Mouse (Mus musculus): ENCODE measurements around the gene Traf5. TPM values are rescaled to one million over a fixed set of nuclear protein-coding genes. Genes with fewer than 3 reads are reported as not detected.

The Traf5 gene
- polyA plus RNA-seq, 1 experiment, result 10.1 TPM

GRCm38 (mm10) chr1:192061666-192062306 lies 30.6 kb downstream of the Traf5 start:
- 74% methylated on average over 4 of the region's 4 CpGs for WGBS

GRCm38 (mm10) chr1:192058911-192059310 lies 33.4 kb downstream of the Traf5 start:
- TF ChIP-seq POLR2A (IDR thresholded peaks at IDR 0.05; ENCODE audit: control insufficient read depth, extremely low read depth, insufficient read depth, low read length, poor library complexity), result no peak
- no peak for TF ChIP-seq CTCF (IDR thresholded peaks at IDR 0.05; ENCODE audit: borderline replicate concordance, control insufficient read depth, extremely low read depth, insufficient read depth, low read length, poor library complexity)
- Histone ChIP-seq H3K36me3 (ENCODE audit: control insufficient read depth, insufficient read depth, low read length) (no peaks in the 10 kb centered on the region), H3K27me3 (ENCODE audit: control insufficient read depth, insufficient read depth, low read length) (no peaks in the 10 kb centered on the region), H3K4me3 (ENCODE audit: control insufficient read depth, insufficient read depth, low read length) (no peak overlapping the region), H3K4me1 (replicated peaks; ENCODE audit: control insufficient read depth, insufficient read depth, low read length) (peaks cover 4% of the 10 kb centered on the region; the same call in 1 of the 2 replicates), H3K27ac (ENCODE audit: control insufficient read depth, insufficient read depth, low read length) (no peak overlapping the region)
- no peak for DNase-seq
- 97% methylated on average over 10 of the region's 10 CpGs for WGBS

More at GRCm38 (mm10) chr1:192061666-192062306, 30.6 kb downstream of the Traf5 start:
- H3K36me3 ChIP-seq (ENCODE audit: control insufficient read depth, insufficient read depth, low read length), result no peaks in the 10 kb centered on the region
- H3K27me3 ChIP-seq (ENCODE audit: control insufficient read depth, insufficient read depth, low read length), result no peaks in the 10 kb centered on the region
- no peaks in the 10 kb centered on the region for H3K4me1 ChIP-seq (replicated peaks; ENCODE audit: control insufficient read depth, insufficient read depth, low read length)
- DNase-seq, result no peak
- no peak overlapping the region for H3K27ac ChIP-seq (ENCODE audit: control insufficient read depth, insufficient read depth, low read length)
- TF ChIP-seq CTCF (IDR thresholded peaks at IDR 0.05; ENCODE audit: borderline replicate concordance, control insufficient read depth, extremely low read depth, insufficient read depth, low read length, poor library complexity), result no peak
- TF ChIP-seq POLR2A (IDR thresholded peaks at IDR 0.05; ENCODE audit: control insufficient read depth, extremely low read depth, insufficient read depth, low read length, poor library complexity), result no peak
- no peak overlapping the region for H3K4me3 ChIP-seq (ENCODE audit: control insufficient read depth, insufficient read depth, low read length)

GRCm38 (mm10) chr1:192053726-192054125 lies 38.6 kb downstream of the Traf5 start:
- WGBS, result 93% methylated on average over 3 of the region's 3 CpGs
- Histone ChIP-seq H3K4me3 (ENCODE audit: control insufficient read depth, insufficient read depth, low read length) (no peak overlapping the region), H3K27me3 (ENCODE audit: control insufficient read depth, insufficient read depth, low read length) (no peaks in the 10 kb centered on the region), H3K27ac (ENCODE audit: control insufficient read depth, insufficient read depth, low read length) (no peak overlapping the region), H3K4me1 (replicated peaks; ENCODE audit: control insufficient read depth, insufficient read depth, low read length) (peaks cover 4% of the 10 kb centered on the region; the same call in 1 of the 2 replicates), H3K36me3 (ENCODE audit: control insufficient read depth, insufficient read depth, low read length) (no peaks in the 10 kb centered on the region)
- no peak for DNase-seq
- no peak for TF ChIP-seq POLR2A (IDR thresholded peaks at IDR 0.05; ENCODE audit: control insufficient read depth, extremely low read depth, insufficient read depth, low read length, poor library complexity)
- TF ChIP-seq CTCF (IDR thresholded peaks at IDR 0.05; ENCODE audit: borderline replicate concordance, control insufficient read depth, extremely low read depth, insufficient read depth, low read length, poor library complexity), result no peak

- peaks cover 4% of the 10 kb centered on the region; the same call in 1 of the 2 replicates for H3K4me1 ChIP-seq (replicated peaks; ENCODE audit: control insufficient read depth, insufficient read depth, low read length)
- no peak for DNase-seq
- no peaks in the 10 kb centered on the region for H3K27me3 ChIP-seq (ENCODE audit: control insufficient read depth, insufficient read depth, low read length)
- no peak overlapping the region for H3K27ac ChIP-seq (ENCODE audit: control insufficient read depth, insufficient read depth, low read length)
- no peak for TF ChIP-seq CTCF (IDR thresholded peaks at IDR 0.05; ENCODE audit: borderline replicate concordance, control insufficient read depth, extremely low read depth, insufficient read depth, low read length, poor library complexity)
- no peak for TF ChIP-seq POLR2A (IDR thresholded peaks at IDR 0.05; ENCODE audit: control insufficient read depth, extremely low read depth, insufficient read depth, low read length, poor library complexity)
- H3K4me3 ChIP-seq (ENCODE audit: control insufficient read depth, insufficient read depth, low read length), result no peak overlapping the region
- 92% methylated on average over 5 of the region's 5 CpGs for WGBS
- no peaks in the 10 kb centered on the region for H3K36me3 ChIP-seq (ENCODE audit: control insufficient read depth, insufficient read depth, low read length)
These were observed 39.4 kb downstream of the Traf5 start for GRCm38 (mm10) chr1:192052986-192053385.

GRCm38 (mm10) chr1:192052461-192052860 lies 39.9 kb downstream of the Traf5 start:
- Histone ChIP-seq H3K4me3 (ENCODE audit: control insufficient read depth, insufficient read depth, low read length) (no peak overlapping the region), H3K27me3 (ENCODE audit: control insufficient read depth, insufficient read depth, low read length) (no peaks in the 10 kb centered on the region), H3K4me1 (replicated peaks; ENCODE audit: control insufficient read depth, insufficient read depth, low read length) (peaks cover 4% of the 10 kb centered on the region; the same call in 1 of the 2 replicates), H3K27ac (ENCODE audit: control insufficient read depth, insufficient read depth, low read length) (no peak overlapping the region), H3K36me3 (ENCODE audit: control insufficient read depth, insufficient read depth, low read length) (no peaks in the 10 kb centered on the region)
- TF ChIP-seq CTCF (IDR thresholded peaks at IDR 0.05; ENCODE audit: borderline replicate concordance, control insufficient read depth, extremely low read depth, insufficient read depth, low read length, poor library complexity) (no peak), POLR2A (IDR thresholded peaks at IDR 0.05; ENCODE audit: control insufficient read depth, extremely low read depth, insufficient read depth, low read length, poor library complexity) (no peak)
- DNase-seq, result no peak
- WGBS, result 96% methylated on average over 8 of the region's 8 CpGs

GRCm38 (mm10) chr1:191999022-191999421 lies 93.3 kb downstream of the Traf5 start:
- Histone ChIP-seq H3K36me3 (ENCODE audit: control insufficient read depth, insufficient read depth, low read length) (no peaks in the 10 kb centered on the region), H3K27ac (ENCODE audit: control insufficient read depth, insufficient read depth, low read length) (no peak overlapping the region), H3K4me3 (ENCODE audit: control insufficient read depth, insufficient read depth, low read length) (no peak overlapping the region), H3K27me3 (ENCODE audit: control insufficient read depth, insufficient read depth, low read length) (no peaks in the 10 kb centered on the region), H3K4me1 (replicated peaks; ENCODE audit: control insufficient read depth, insufficient read depth, low read length) (no peaks in the 10 kb centered on the region)
- no peak for TF ChIP-seq POLR2A (IDR thresholded peaks at IDR 0.05; ENCODE audit: control insufficient read depth, extremely low read depth, insufficient read depth, low read length, poor library complexity)
- TF ChIP-seq CTCF (IDR thresholded peaks at IDR 0.05; ENCODE audit: borderline replicate concordance, control insufficient read depth, extremely low read depth, insufficient read depth, low read length, poor library complexity), result no peak
- no peak for DNase-seq
